Mouse (Mus musculus): ENCODE data around the gene Rbx1. TPM values are rescaled to one million over a fixed set of nuclear protein-coding genes. Genes with fewer than 3 reads are reported as not detected.

Rbx1 gene
- total and polyA plus RNA-seq, 3 experiments = 228 to 778 (median 307) TPM

DNA sequence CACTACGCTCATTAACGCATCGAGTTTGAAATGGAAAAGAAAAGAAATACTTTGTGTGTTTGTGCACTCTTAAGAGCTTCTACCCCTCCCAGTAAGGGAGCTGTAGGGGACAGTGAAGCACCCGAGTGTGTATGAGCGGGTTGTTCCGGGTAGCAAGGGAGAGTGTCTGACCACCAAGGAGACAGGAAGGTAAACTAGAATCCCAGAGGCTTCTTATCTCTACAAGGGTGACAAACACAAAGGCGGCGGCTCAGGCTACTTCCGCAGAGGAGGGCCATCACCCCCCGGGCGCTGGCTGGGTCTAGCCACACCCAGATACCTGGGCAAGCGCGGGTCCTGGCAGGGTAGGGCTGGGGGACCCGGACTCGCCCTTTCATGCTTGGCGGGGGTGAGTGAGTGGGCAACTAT is 56.7 kb downstream of the Rbx1 start (continued):
- no peak for TF ChIP-seq ZKSCAN1 (IDR thresholded peaks at IDR 0.05; ENCODE audit: low read depth, low read length)
- no peak for TF ChIP-seq MYB (IDR thresholded peaks at IDR 0.05; ENCODE audit: low read depth, low read length)
- TF ChIP-seq POLR2AphosphoS5 (IDR thresholded peaks at IDR 0.05; ENCODE audit: borderline replicate concordance, low read depth, low read length) = no peak
- no peak for TF ChIP-seq SMC3 (IDR thresholded peaks at IDR 0.05; ENCODE audit: low read depth, low read length)
- TF ChIP-seq BHLHE40 (IDR thresholded peaks at IDR 0.05; ENCODE audit: borderline replicate concordance, low read depth, low read length) = no peak
- TF ChIP-seq ELF1 (IDR thresholded peaks at IDR 0.05; ENCODE audit: low read depth, low read length) = peak; percentile 80
- TF ChIP-seq HCFC1 (IDR thresholded peaks at IDR 0.05; ENCODE audit: low read depth, low read length) = no peak

DNA sequence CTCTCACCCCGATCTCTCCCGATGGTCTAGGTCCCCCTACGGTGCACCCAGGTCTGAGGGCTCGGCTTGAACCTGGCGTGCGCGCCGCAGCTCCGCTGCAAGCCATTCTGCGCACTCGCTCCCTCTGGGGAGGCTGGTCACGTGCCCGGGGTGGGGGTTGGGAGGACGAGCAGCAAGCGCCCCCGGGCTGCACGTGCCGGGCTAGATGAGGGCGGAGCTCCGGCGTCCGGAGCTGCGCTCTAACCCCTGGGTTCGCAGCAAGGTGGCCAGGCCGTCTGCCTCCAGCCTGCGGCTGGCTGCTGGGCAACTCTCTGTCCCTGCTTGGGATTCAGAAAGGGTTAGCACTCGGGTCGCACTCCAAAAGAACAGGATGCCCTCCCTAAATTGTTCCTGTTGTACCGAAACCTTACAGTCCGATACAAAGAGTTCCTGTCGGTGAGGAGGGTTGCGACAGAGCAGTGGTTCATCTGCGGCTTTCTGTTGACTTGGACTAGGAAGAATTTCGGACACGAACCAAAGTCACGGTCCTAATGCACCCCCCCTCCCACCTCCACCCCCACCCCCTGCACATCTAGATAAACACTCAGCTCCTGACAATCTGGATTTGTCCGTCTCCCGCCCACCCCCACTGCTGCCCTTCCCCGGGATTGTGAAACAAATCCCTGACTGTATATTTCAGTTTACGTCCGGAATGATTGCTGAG is 57.2 kb downstream of the Rbx1 start:
- peak; percentile 96 for DNase-seq (ENCODE audit: low read depth, low spot score)
- H3K36me3 ChIP-seq (ENCODE audit: control insufficient read depth in 1 of 2, insufficient read depth in 2 of 2, low read length in 2 of 2) = peaks cover 0 to 6% of the 10 kb centered on the region in 2 experiments; a peak in 2 of 4 replicates
- peaks cover 6% of the 10 kb centered on the region; the same call in 1 of the 2 replicates for H3K79me2 ChIP-seq (ENCODE audit: control insufficient read depth, insufficient read depth, low read length, poor library complexity)
- TF ChIP-seq SIN3A (IDR thresholded peaks at IDR 0.05; ENCODE audit: low read length) (peak; percentile 60; the same call in 1 of the 2 replicates), POLR2AphosphoS2 (IDR thresholded peaks at IDR 0.05; ENCODE audit: low read length) (peak; percentile 67), NELFE (IDR thresholded peaks at IDR 0.05; ENCODE audit: low read depth, low read length) (peak; percentile 80), MYC (IDR thresholded peaks at IDR 0.05; ENCODE audit: low read depth, low read length) (peak; percentile 98), MEF2A (IDR thresholded peaks at IDR 0.05; ENCODE audit: extremely low read depth, insufficient replicate concordance, low read depth, low read length, poor library complexity, severe bottlenecking) (0 out of 2 replicates have a peak, but pooled peaks have one; percentile 31), JUND (IDR thresholded peaks at IDR 0.05; ENCODE audit: low read depth, low read length) (no peak), RCOR1 (IDR thresholded peaks at IDR 0.05; ENCODE audit: low read depth, low read length) (no peak; the same call in 1 of the 2 replicates), ZNF384 (IDR thresholded peaks at IDR 0.05; ENCODE audit: low read depth, low read length) (no peak), GABPA (IDR thresholded peaks at IDR 0.05; ENCODE audit: low read depth, low read length) (no peak), ETS1 (IDR thresholded peaks at IDR 0.05; ENCODE audit: low read depth, low read length) (peak; percentile 73; the same call in 1 of the 2 replicates), KAT2A (conservative IDR thresholded peaks at IDR 0.05; ENCODE audit: low read depth, low read length) (no peak), MAZ (IDR thresholded peaks at IDR 0.05; ENCODE audit: low read depth, low read length) (peak; percentile 97), ZKSCAN1 (IDR thresholded peaks at IDR 0.05; ENCODE audit: low read depth, low read length) (no peak), UBTF (IDR thresholded peaks at IDR 0.05; ENCODE audit: borderline replicate concordance, insufficient read depth, low read depth, low read length) (no peak), POLR2A (IDR thresholded peaks at IDR 0.05; ENCODE audit: control insufficient read depth in 1 of 2, insufficient read depth in 1 of 2, low read depth in 1 of 2, low read length in 2 of 2, poor library complexity in 1 of 2) (peak; percentile 89 to 94), POLR2AphosphoS5 (IDR thresholded peaks at IDR 0.05; ENCODE audit: borderline replicate concordance, low read depth, low read length) (no peak), SMC3 (IDR thresholded peaks at IDR 0.05; ENCODE audit: low read depth, low read length) (0 out of 2 replicates have a peak, but pooled peaks have one; percentile 13), ZMIZ1 (IDR thresholded peaks at IDR 0.05; ENCODE audit: low read depth, low read length) (no peak), ELF1 (IDR thresholded peaks at IDR 0.05; ENCODE audit: low read depth, low read length) (no peak; the same call in 1 of the 2 replicates), CTCF (IDR thresholded peaks at IDR 0.05 in 2 of 3, conservative IDR thresholded peaks at IDR 0.05 in 1 of 3; ENCODE audit: control insufficient read depth in 1 of 3, insufficient read depth in 1 of 3, low read depth in 2 of 3, low read length in 3 of 3, poor library complexity in 1 of 3, severe bottlenecking in 1 of 3) (no peak), MAX (IDR thresholded peaks at IDR 0.05; ENCODE audit: low read length) (peak; percentile 99), HCFC1 (IDR thresholded peaks at IDR 0.05; ENCODE audit: low read depth, low read length) (peak; percentile 63; the same call in 1 of the 2 replicates), E2F4 (IDR thresholded peaks at IDR 0.05; ENCODE audit: borderline replicate concordance, low read depth, low read length) (no peak), CHD2 (IDR thresholded peaks at IDR 0.05; ENCODE audit: low read length) (peak; percentile 56; the same call in 1 of the 2 replicates), TBP (IDR thresholded peaks at IDR 0.05; ENCODE audit: low read depth, low read length) (peak; percentile 59), USF1 (IDR thresholded peaks at IDR 0.05; ENCODE audit: low read depth, low read length) (peak; percentile 99), BHLHE40 (IDR thresholded peaks at IDR 0.05; ENCODE audit: borderline replicate concordance, low read depth, low read length) (peak; percentile 100), TAL1 (IDR thresholded peaks at IDR 0.05; ENCODE audit: low read length) (no peak), CHD1 (IDR thresholded peaks at IDR 0.05; ENCODE audit: low read depth, low read length) (no peak), EP300 (IDR thresholded peaks at IDR 0.05; ENCODE audit: low read depth in 1 of 2, low read length in 2 of 2) (no peak), RAD21 (IDR thresholded peaks at IDR 0.05; ENCODE audit: low read depth, low read length) (no peak), MXI1 (IDR thresholded peaks at IDR 0.05; ENCODE audit: low read depth, low read length) (peak; percentile 95)

More for the DNA sequence above, 57.2 kb downstream of the Rbx1 start:
- no peaks in the 10 kb centered on the region for H3K9me3 ChIP-seq (replicated peaks; ENCODE audit: insufficient read depth, low read length)
- H3K27ac ChIP-seq (ENCODE audit: control insufficient read depth, low read depth, low read length) = peak overlapping the region; percentile 99
- H3K27me3 ChIP-seq (ENCODE audit: control insufficient read depth in 1 of 2, insufficient read depth in 2 of 2, low read length in 2 of 2) = no peaks in the 10 kb centered on the region
- peak overlapping the region; percentile 96 for H3K9ac ChIP-seq (ENCODE audit: control insufficient read depth, low read depth, low read length, poor library complexity, severe bottlenecking)
- peak overlapping the region; percentile 74 for H3K4me3 ChIP-seq (ENCODE audit: control insufficient read depth in 1 of 2, insufficient read depth in 1 of 2, low read depth in 2 of 2, low read length in 2 of 2)
- H3K4me1 ChIP-seq (ENCODE audit: control insufficient read depth in 1 of 2, insufficient read depth in 2 of 2, low read length in 2 of 2) = peaks cover 0 to 5% of the 10 kb centered on the region in 2 experiments; a peak in 1 of 4 replicates

All from MEL (cell line).